8 mouse cellular contexts compared by ENCODE assay signal in genomic region chr17:80577639-80578038, GRCm38 (mm10). TPM values are rescaled to one million over a fixed set of nuclear protein-coding genes. Genes with fewer than 3 reads are reported as not detected.
DNase-seq lines count a peak whose midpoint lies in the region; ATAC-seq and TF ChIP-seq lines count a peak whose summit lies in the region.

Cdkl4 (minus strand) TSS chr17:80577813.

- H3K27ac ChIP-seq in heart, embryonic 13.5 days (replicated peaks): no peak within 1 kb of the TSS
- H3K27ac ChIP-seq in hindbrain, embryonic 10.5 days: peak within 1 kb of the TSS; percentile 84
- H3K27ac ChIP-seq in liver, embryonic 13.5 days: no peak within 1 kb of the TSS

- peaks cover 30% of the 10 kb centered on the region for H3K36me3 ChIP-seq in heart, embryonic 13.5 days
- H3K36me3 ChIP-seq in E14TG2a.4 (ENCODE audit: insufficient read depth, low read length): peaks cover 26% of the 10 kb centered on the region
- H3K36me3 ChIP-seq in hindbrain, embryonic 10.5 days: peaks cover 27% of the 10 kb centered on the region
- 0 out of 2 replicates have a peak, but pooled peaks cover 4% of the 10 kb centered on the region for H3K36me3 ChIP-seq in liver, embryonic 13.5 days

- peak within 1 kb of the TSS; percentile 80 for H3K9ac ChIP-seq in heart, embryonic 13.5 days
- no peak within 1 kb of the TSS for H3K9ac ChIP-seq in liver, embryonic 13.5 days

- H3K27me3 ChIP-seq in heart, embryonic 13.5 days (replicated peaks): no peaks in the 10 kb centered on the region
- peaks cover 8% of the 10 kb centered on the region for H3K27me3 ChIP-seq in E14TG2a.4 (ENCODE audit: insufficient read depth, low read length)
- no peaks in the 10 kb centered on the region for H3K27me3 ChIP-seq in hindbrain, embryonic 10.5 days (ENCODE audit: insufficient read depth, poor library complexity, severe bottlenecking)
- 0 out of 2 replicates have a peak, but pooled peaks cover 7% of the 10 kb centered on the region for H3K27me3 ChIP-seq in liver, embryonic 13.5 days

- no peak for ATAC-seq in heart, embryonic 13.5 days (ENCODE audit: extremely low read depth, insufficient number of reproducible peaks, low FRiP score, low TSS enrichment)
- ATAC-seq in liver, embryonic 13.5 days (ENCODE audit: low read depth): no peak

- H3K4me2 ChIP-seq in heart, embryonic 13.5 days: peak within 1 kb of the TSS; percentile 92
- H3K4me2 ChIP-seq in liver, embryonic 13.5 days: peak within 1 kb of the TSS; percentile 67

- no peaks in the 10 kb centered on the region for H3K9me3 ChIP-seq in heart, embryonic 13.5 days
- no peaks in the 10 kb centered on the region for H3K9me3 ChIP-seq in E14TG2a.4 (ENCODE audit: low read length)
- no peaks in the 10 kb centered on the region for H3K9me3 ChIP-seq in hindbrain, embryonic 10.5 days
- H3K9me3 ChIP-seq in liver, embryonic 13.5 days (replicated peaks): no peaks in the 10 kb centered on the region

- H3K4me1 ChIP-seq in heart, embryonic 13.5 days: peaks cover 11% of the 10 kb centered on the region
- H3K4me1 ChIP-seq in E14TG2a.4 (replicated peaks; ENCODE audit: low read depth, low read length): peaks cover 35% of the 10 kb centered on the region
- H3K4me1 ChIP-seq in hindbrain, embryonic 10.5 days (replicated peaks): peaks cover 14% of the 10 kb centered on the region
- H3K4me1 ChIP-seq in liver, embryonic 13.5 days (replicated peaks): no peaks in the 10 kb centered on the region

- no peak for TF ChIP-seq CTCF in E14TG2a.4 (conservative IDR thresholded peaks at IDR 0.05; ENCODE audit: low read length)

- intact Hi-C loops in heart, postnatal 10 days (cut with DNase I): no loop called here

- DNase-seq in heart, postnatal 10 days: no peak
- no peak for DNase-seq in hindbrain, embryonic 10.5 days (ENCODE audit: low spot score)
- no peak for DNase-seq in liver, embryonic 13.5 days
- no peak for DNase-seq in right cerebral cortex, adult 18-20 months
- no peak for DNase-seq in yolk sac, embryonic 10.5 days (ENCODE audit: low spot score)
- no peak for DNase-seq in MN1 (ENCODE audit: low spot score)

- peak within 1 kb of the TSS; percentile 57 for H3K4me3 ChIP-seq in heart, embryonic 13.5 days
- peak within 1 kb of the TSS; percentile 71 for H3K4me3 ChIP-seq in E14TG2a.4 (replicated peaks; ENCODE audit: low read length)
- peak within 1 kb of the TSS; percentile 66 for H3K4me3 ChIP-seq in hindbrain, embryonic 10.5 days
- peak within 1 kb of the TSS; percentile 43 for H3K4me3 ChIP-seq in liver, embryonic 13.5 days (replicated peaks)

- 66% methylated on average over 15 of the region's 15 CpGs for WGBS in heart, embryonic 13.5 days
- WGBS in hindbrain, embryonic 10.5 days: 69% methylated on average over 15 of the region's 15 CpGs
- WGBS in liver, embryonic 13.5 days (ENCODE audit: insufficient replicate concordance): 72% methylated on average over 15 of the region's 15 CpGs

RNA-seq across cellular contexts. Expression of gene Cdkl4, which starts in this region (rescaled TPM):
- 0.14 TPM in 1 of 2 replicates, not detected in the other for polyA plus RNA-seq in heart, embryonic 13.5 days (2015; fragmentation: Nextera tagmentation; extraction: Ambion mirVana)
- total RNA-seq in heart, postnatal 10 days (2021): not detected
- polyA plus RNA-seq in hindbrain, embryonic 10.5 days (2016; fragmentation: Nextera tagmentation; extraction: Ambion mirVana): 2.9 and 3.0 TPM in 2 replicates
- polyA plus RNA-seq in liver, embryonic 13.5 days (2015; fragmentation: Nextera tagmentation; extraction: Ambion mirVana): 0.15 and 0.22 TPM in 2 replicates
